Mouse (Mus musculus) thymus, adult 2 months (tissue): ENCODE data around the gene Ror1.

Experiments
- CTCF ChIP-seq: fragments of 200-500 bp; IDR thresholded peaks from 2 replicates; pipeline ENCODE4 v1.5.1; 2012; ENCODE audit warnings: mild to moderate bottlenecking, control low read depth, low read length, moderate library complexity, borderline replicate concordance; ENCODE audit not compliant: control insufficient read depth, poor library complexity, insufficient read depth; ENCODE audit errors: extremely low read depth
- POLR2A ChIP-seq: fragments of 200-500 bp; IDR thresholded peaks from 2 replicates; pipeline ENCODE4 v1.6.1; 2012; ENCODE audit warnings: mild to moderate bottlenecking, low read length, control low read depth, moderate library complexity; ENCODE audit not compliant: control insufficient read depth, poor library complexity, insufficient read depth; ENCODE audit errors: extremely low read depth

GRCm38 (mm10) chr4:100363666-100364065 is 268.1 kb downstream of the Ror1 start:
- no peak for TF ChIP-seq POLR2A
- TF ChIP-seq CTCF = no peak
